Mouse (Mus musculus) olfactory bulb, adult 2 months (tissue): ENCODE data around the gene Egln2.

Source experiments
- CTCF ChIP-seq: fragments of 200-500 bp; IDR thresholded peaks from 2 replicates; pipeline ENCODE4 v1.5.1; 2012; ENCODE audit warnings: low read depth, mild to moderate bottlenecking, low read length, moderate library complexity; ENCODE audit not compliant: insufficient read depth
- POLR2A ChIP-seq: fragments of 200-500 bp; IDR thresholded peaks from 2 replicates; pipeline ENCODE4 v1.6.1; 2012; ENCODE audit warnings: mild to moderate bottlenecking, low read depth, low read length, moderate library complexity; ENCODE audit not compliant: insufficient read depth

DNA sequence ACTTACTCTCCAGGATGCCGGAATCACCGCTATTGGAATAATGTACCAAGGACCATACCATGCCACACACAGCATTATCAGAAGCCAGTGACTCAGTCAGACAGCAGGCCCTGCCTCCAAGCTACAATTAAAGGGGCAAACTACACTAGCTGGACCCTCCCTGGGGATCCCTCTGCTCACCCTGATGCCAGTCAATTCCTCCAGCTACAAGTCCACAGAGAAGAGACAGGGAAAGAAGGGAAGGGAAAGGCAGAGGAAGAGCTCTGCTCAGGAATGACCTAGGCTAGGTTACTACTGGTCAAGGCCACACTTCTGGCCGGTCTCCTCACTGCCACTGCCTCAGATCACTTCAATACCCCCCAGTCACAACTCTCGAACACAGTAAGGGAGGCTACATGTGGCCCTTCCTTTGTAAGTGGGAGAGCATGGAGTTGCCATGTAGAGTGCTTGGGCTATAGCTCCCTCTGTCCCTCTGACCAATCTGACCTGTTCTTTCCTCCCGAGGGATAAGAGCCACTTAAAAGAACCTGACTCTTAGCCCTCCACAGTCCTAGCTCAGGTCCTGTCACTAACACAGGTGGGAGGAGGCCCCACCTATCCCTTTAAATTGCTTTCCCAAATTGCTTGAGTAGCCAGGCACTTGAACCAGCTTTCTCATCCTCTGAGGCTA lies 3.7 kb downstream of the Egln2 start:
- TF ChIP-seq CTCF (no peak), POLR2A (no peak)
